Mouse (Mus musculus): ENCODE data around the gene Cradd. TPM values are rescaled to one million over a fixed set of nuclear protein-coding genes. Genes with fewer than 3 reads are reported as not detected.

Gene Cradd
- 9.3 and 16.7 TPM in 2 replicates for polyA plus RNA-seq (2012; rRNA removed)

- peak within 1 kb of the TSS; percentile 65 for H3K4me3 ChIP-seq (ENCODE audit: low read depth, low read length)
- under 1% methylated on average over 51 of the region's 51 CpGs for WGBS
- H3K27ac ChIP-seq (ENCODE audit: insufficient read depth, low read depth, low read length), result peak within 1 kb of the TSS; percentile 80
- no peaks in the 10 kb centered on the region for H3K27me3 ChIP-seq (ENCODE audit: control insufficient read depth, insufficient read depth, low read length)
- TF ChIP-seq CTCF (IDR thresholded peaks at IDR 0.05; ENCODE audit: extremely low read depth, insufficient read length, insufficient replicate concordance, low read depth, low read length) (peak; percentile 2; the same call in 1 of the 2 replicates), POLR2A (IDR thresholded peaks at IDR 0.05; ENCODE audit: low read depth, low read length) (peak; percentile 56; the same call in 1 of the 2 replicates)
- H3K4me1 ChIP-seq (ENCODE audit: control insufficient read depth, insufficient read depth, insufficient read length, low read length), result peaks cover 11% of the 10 kb centered on the region; the same call in 1 of the 2 replicates
- no peaks in the 10 kb centered on the region for H3K36me3 ChIP-seq (ENCODE audit: control insufficient read depth, insufficient read depth, low read length)
Measured at GRCm38 (mm10) chr10:95323393-95324277, at the start of gene Cradd. TSS of gene Cradd (minus strand) at chr10:95324133.

GRCm38 (mm10) chr10:95373340-95373739 lies 49.4 kb upstream of the Cradd start:
- Histone ChIP-seq H3K27me3 (ENCODE audit: control insufficient read depth, insufficient read depth, low read length) (no peaks in the 10 kb centered on the region), H3K4me3 (ENCODE audit: low read depth, low read length) (no peak overlapping the region), H3K36me3 (ENCODE audit: control insufficient read depth, insufficient read depth, low read length) (no peaks in the 10 kb centered on the region), H3K4me1 (ENCODE audit: control insufficient read depth, insufficient read depth, insufficient read length, low read length) (no peaks in the 10 kb centered on the region), H3K27ac (ENCODE audit: insufficient read depth, low read depth, low read length) (no peak overlapping the region)
- 95% methylated on average over 6 of the region's 6 CpGs for WGBS
- TF ChIP-seq CTCF (IDR thresholded peaks at IDR 0.05; ENCODE audit: extremely low read depth, insufficient read length, insufficient replicate concordance, low read depth, low read length), result no peak
- TF ChIP-seq POLR2A (IDR thresholded peaks at IDR 0.05; ENCODE audit: low read depth, low read length), result no peak

GRCm38 (mm10) chr10:95371942-95372341 lies 48.0 kb upstream of the Cradd start:
- TF ChIP-seq POLR2A (IDR thresholded peaks at IDR 0.05; ENCODE audit: low read depth, low read length) (no peak), CTCF (IDR thresholded peaks at IDR 0.05; ENCODE audit: extremely low read depth, insufficient read length, insufficient replicate concordance, low read depth, low read length) (no peak)
- Histone ChIP-seq H3K36me3 (ENCODE audit: control insufficient read depth, insufficient read depth, low read length) (no peaks in the 10 kb centered on the region), H3K4me3 (ENCODE audit: low read depth, low read length) (no peak overlapping the region), H3K27me3 (ENCODE audit: control insufficient read depth, insufficient read depth, low read length) (no peaks in the 10 kb centered on the region), H3K27ac (ENCODE audit: insufficient read depth, low read depth, low read length) (no peak overlapping the region), H3K4me1 (ENCODE audit: control insufficient read depth, insufficient read depth, insufficient read length, low read length) (no peaks in the 10 kb centered on the region)
- 86% methylated on average over 3 of the region's 3 CpGs for WGBS

- TF ChIP-seq CTCF (IDR thresholded peaks at IDR 0.05; ENCODE audit: extremely low read depth, insufficient read length, insufficient replicate concordance, low read depth, low read length) (no peak), POLR2A (IDR thresholded peaks at IDR 0.05; ENCODE audit: low read depth, low read length) (no peak)
- Histone ChIP-seq H3K36me3 (ENCODE audit: control insufficient read depth, insufficient read depth, low read length) (no peaks in the 10 kb centered on the region), H3K4me1 (ENCODE audit: control insufficient read depth, insufficient read depth, insufficient read length, low read length) (no peaks in the 10 kb centered on the region), H3K27ac (ENCODE audit: insufficient read depth, low read depth, low read length) (no peak overlapping the region), H3K27me3 (ENCODE audit: control insufficient read depth, insufficient read depth, low read length) (no peaks in the 10 kb centered on the region), H3K4me3 (ENCODE audit: low read depth, low read length) (no peak overlapping the region)
Measured at GRCm38 (mm10) chr10:95369190-95369589, 45.3 kb upstream of the Cradd start.

GRCm38 (mm10) chr10:95368151-95368550 lies 44.2 kb upstream of the Cradd start:
- WGBS, result 84% methylated on average over 14 of the region's 14 CpGs
- Histone ChIP-seq H3K4me3 (ENCODE audit: low read depth, low read length) (no peak overlapping the region), H3K36me3 (ENCODE audit: control insufficient read depth, insufficient read depth, low read length) (no peaks in the 10 kb centered on the region), H3K27ac (ENCODE audit: insufficient read depth, low read depth, low read length) (no peak overlapping the region), H3K4me1 (ENCODE audit: control insufficient read depth, insufficient read depth, insufficient read length, low read length) (no peaks in the 10 kb centered on the region), H3K27me3 (ENCODE audit: control insufficient read depth, insufficient read depth, low read length) (no peaks in the 10 kb centered on the region)
- TF ChIP-seq CTCF (IDR thresholded peaks at IDR 0.05; ENCODE audit: extremely low read depth, insufficient read length, insufficient replicate concordance, low read depth, low read length), result no peak
- TF ChIP-seq POLR2A (IDR thresholded peaks at IDR 0.05; ENCODE audit: low read depth, low read length), result no peak

GRCm38 (mm10) chr10:95367661-95368089 lies 43.7 kb upstream of the Cradd start:
- Histone ChIP-seq H3K4me3 (ENCODE audit: low read depth, low read length) (no peak overlapping the region), H3K27ac (ENCODE audit: insufficient read depth, low read depth, low read length) (no peak overlapping the region), H3K27me3 (ENCODE audit: control insufficient read depth, insufficient read depth, low read length) (no peaks in the 10 kb centered on the region), H3K4me1 (ENCODE audit: control insufficient read depth, insufficient read depth, insufficient read length, low read length) (no peaks in the 10 kb centered on the region), H3K36me3 (ENCODE audit: control insufficient read depth, insufficient read depth, low read length) (no peaks in the 10 kb centered on the region)
- whole genome bisulfite sequencing, result 76% methylated on average over 9 of the region's 9 CpGs
- no peak for TF ChIP-seq CTCF (IDR thresholded peaks at IDR 0.05; ENCODE audit: extremely low read depth, insufficient read length, insufficient replicate concordance, low read depth, low read length)
- TF ChIP-seq POLR2A (IDR thresholded peaks at IDR 0.05; ENCODE audit: low read depth, low read length), result no peak

GRCm38 (mm10) chr10:95367241-95367640 lies 43.3 kb upstream of the Cradd start:
- no peaks in the 10 kb centered on the region for H3K4me1 ChIP-seq (ENCODE audit: control insufficient read depth, insufficient read depth, insufficient read length, low read length)
- TF ChIP-seq POLR2A (IDR thresholded peaks at IDR 0.05; ENCODE audit: low read depth, low read length) (no peak), CTCF (IDR thresholded peaks at IDR 0.05; ENCODE audit: extremely low read depth, insufficient read length, insufficient replicate concordance, low read depth, low read length) (no peak)
- 83% methylated on average over 7 of the region's 7 CpGs for WGBS
- no peaks in the 10 kb centered on the region for H3K36me3 ChIP-seq (ENCODE audit: control insufficient read depth, insufficient read depth, low read length)
- no peak overlapping the region for H3K27ac ChIP-seq (ENCODE audit: insufficient read depth, low read depth, low read length)
- no peaks in the 10 kb centered on the region for H3K27me3 ChIP-seq (ENCODE audit: control insufficient read depth, insufficient read depth, low read length)
- H3K4me3 ChIP-seq (ENCODE audit: low read depth, low read length), result no peak overlapping the region

Measured in small intestine, adult 2 months (tissue).